Mouse (Mus musculus): ENCODE data around the gene Acvr1.

Gene Acvr1

GRCm38 (mm10) chr2:58478144-58478543 is 88.8 kb downstream of the Acvr1 start:
- no peak for DNase-seq (ENCODE audit: low read depth)

- DNase-seq (ENCODE audit: low read depth), result peak; percentile 53
Measured at GRCm38 (mm10) chr2:58476956-58477715, 89.8 kb downstream of the Acvr1 start.

DNA sequence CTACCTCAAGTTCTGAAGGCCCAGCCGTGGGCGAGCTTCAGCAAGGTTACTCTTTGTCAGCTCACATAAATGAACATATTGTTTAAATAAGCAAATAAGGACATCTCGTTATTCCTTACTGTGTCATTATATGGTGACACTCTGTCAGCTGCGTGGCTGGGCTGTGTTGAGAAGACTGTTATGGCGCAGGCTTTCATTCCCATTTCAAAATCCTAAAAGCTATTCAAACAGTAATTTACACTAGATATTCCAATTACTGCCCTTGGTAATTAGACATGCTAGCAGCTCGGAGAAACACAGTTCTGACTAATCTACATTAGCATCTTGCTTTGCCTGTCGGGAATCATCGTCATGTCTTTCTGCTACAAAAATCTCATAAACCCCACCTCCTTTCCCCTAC is 91.4 kb downstream of the Acvr1 start:
- no peak for DNase-seq (ENCODE audit: low read depth)

DNA sequence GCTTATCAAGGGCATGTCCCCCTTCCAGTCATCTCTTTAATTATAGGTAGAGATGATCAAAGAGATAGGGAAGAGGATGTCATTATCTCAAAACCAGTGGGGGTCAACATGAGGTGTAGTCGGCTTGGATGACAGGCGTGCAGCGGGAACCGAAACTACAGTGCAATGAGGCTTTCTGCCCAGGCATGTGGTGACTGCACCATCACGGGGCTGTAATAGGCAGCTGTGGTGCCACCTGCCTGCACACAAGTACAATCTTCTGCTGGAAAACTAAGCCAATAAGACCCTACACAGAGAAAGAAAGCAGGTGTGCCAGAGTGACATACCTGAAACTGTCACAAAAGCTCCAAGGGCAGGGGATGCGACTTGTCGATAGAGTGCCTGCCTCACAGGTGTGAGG is 96.7 kb downstream of the Acvr1 start:
- DNase-seq (ENCODE audit: low read depth), result no peak

GRCm38 (mm10) chr2:58469816-58470215 is 97.1 kb downstream of the Acvr1 start, which contains the start of gene Gm17409:
Gm17409 (plus strand) TSS chr2:58470116.
- no peak for DNase-seq (ENCODE audit: low read depth)

DNA sequence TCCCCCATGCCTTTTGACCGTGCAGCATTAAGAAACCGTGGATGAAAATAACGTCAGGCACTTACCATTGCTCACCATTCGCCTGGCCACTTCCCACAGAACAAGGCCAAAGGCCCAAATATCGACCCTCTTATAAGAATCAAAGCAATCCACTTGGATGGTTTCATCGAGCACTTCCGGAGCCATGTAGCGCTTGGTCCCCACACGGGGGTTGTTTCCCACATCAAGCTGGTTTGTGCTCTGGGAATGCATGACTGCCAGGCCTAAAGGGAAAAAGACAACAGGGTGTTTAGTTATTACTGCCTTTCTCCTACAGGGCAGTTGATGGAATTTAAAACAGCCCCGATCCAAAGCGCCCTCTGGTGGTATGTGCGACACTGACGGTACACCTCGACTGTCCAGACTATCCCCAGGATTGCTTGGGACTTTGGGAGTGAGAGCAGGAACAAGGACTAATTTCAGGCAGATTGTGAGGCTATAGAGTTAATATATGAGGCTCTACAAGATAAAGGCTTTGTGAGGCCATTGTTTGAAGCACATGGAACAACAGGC is 108.1 kb downstream of the Acvr1 start:
- no peak for DNase-seq (ENCODE audit: low read depth)

GRCm38 (mm10) chr2:58457488-58457865 is 109.5 kb downstream of the Acvr1 start:
- DNase-seq (ENCODE audit: low read depth), result no peak

DNA sequence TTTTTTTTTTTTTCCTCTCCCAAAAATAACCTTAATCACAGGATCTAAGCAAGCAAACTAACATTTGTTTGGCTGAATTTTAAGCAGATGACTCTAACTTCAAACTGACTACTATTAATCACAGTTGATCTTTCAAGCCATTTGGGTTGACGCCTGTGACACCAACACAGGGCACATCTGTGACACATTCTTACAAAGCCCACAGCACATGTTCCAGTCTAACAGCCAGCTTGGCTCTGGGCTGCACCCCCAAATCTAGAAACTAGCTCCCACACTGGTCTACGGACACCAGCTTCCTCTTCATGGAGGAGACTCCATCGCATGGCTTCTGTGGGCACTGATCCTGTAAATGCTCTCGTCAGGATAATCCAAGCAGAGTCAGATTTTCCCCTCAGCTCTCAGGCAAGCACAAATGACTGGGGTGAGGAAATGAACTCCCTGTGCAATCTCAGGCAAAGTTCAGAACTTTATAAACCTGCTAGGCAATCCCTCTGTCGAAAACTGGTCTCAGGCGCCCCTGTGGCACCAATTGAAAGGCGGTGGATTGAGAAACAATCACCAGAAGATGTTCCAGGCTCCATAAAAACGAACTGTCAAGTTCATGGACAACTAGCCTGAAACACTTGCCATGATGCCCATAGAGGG is 110.0 kb downstream of the Acvr1 start:
- no peak for DNase-seq (ENCODE audit: low read depth)

- no peak for DNase-seq (ENCODE audit: low read depth)
Measured at GRCm38 (mm10) chr2:58454095-58454865, 112.7 kb downstream of the Acvr1 start.

- DNase-seq (ENCODE audit: low read depth), result no peak
Measured at GRCm38 (mm10) chr2:58447001-58447400, 120.0 kb downstream of the Acvr1 start.

GRCm38 (mm10) chr2:58443163-58443562 is 123.8 kb downstream of the Acvr1 start:
- DNase-seq (ENCODE audit: low read depth), result no peak

- DNase-seq (ENCODE audit: low read depth), result no peak
Measured at GRCm38 (mm10) chr2:58436911-58437310, 130.0 kb downstream of the Acvr1 start.

DNA sequence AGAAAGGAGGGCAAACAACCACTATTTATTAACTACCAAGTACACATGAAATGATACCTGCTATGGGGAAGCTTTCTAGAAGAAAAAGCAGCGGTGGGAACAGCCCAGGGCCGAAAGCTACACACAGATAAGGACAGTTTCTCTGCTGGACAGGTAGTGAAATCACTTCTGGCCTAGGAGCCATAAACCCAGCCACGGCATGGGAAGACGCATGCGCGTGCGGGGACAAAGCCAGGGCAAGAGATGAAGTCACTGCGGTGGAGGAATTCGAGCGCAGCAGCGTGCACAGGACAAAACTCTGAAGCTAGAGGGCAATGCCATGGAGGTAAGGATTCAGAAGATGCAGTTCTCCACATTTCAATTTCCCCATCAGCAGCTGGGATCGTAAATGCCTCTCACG is 131.4 kb downstream of the Acvr1 start:
- no peak for DNase-seq (ENCODE audit: low read depth)

GRCm38 (mm10) chr2:58434438-58434837 is 132.5 kb downstream of the Acvr1 start:
- DNase-seq (ENCODE audit: low read depth), result no peak

- DNase-seq (ENCODE audit: low read depth), result no peak
Measured at GRCm38 (mm10) chr2:58433317-58433716, 133.6 kb downstream of the Acvr1 start.

GRCm38 (mm10) chr2:58432211-58432610 is 134.7 kb downstream of the Acvr1 start:
- DNase-seq (ENCODE audit: low read depth), result no peak

DNA sequence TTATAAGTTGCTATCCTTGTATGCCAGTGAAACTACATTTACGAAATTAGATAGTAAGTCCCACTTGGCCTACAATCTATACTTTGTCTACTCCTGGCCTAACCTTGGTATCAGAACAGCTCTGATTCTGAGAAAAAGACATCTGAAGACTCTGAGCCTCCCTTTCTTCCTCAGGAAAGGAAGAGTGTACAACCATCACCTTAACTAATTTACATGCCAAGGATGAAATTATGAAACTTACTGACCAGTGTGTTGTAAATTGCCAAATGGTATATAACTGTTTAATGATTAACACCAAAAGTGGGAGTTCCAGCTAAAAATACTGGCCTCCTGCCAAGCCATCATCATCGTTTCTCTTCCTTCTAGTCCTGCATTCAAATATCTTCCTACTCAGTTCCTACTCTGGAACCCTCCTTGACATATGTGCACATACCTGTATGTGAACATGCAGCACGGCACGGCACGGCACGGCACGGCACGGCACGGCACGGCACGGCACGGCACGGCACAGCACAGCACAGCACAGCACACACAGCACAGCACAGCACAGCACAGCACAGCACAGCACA is 141.4 kb downstream of the Acvr1 start:
- no peak for DNase-seq (ENCODE audit: low read depth)

GRCm38 (mm10) chr2:58423319-58423718 is 143.6 kb downstream of the Acvr1 start:
- no peak for DNase-seq (ENCODE audit: low read depth)

DNA sequence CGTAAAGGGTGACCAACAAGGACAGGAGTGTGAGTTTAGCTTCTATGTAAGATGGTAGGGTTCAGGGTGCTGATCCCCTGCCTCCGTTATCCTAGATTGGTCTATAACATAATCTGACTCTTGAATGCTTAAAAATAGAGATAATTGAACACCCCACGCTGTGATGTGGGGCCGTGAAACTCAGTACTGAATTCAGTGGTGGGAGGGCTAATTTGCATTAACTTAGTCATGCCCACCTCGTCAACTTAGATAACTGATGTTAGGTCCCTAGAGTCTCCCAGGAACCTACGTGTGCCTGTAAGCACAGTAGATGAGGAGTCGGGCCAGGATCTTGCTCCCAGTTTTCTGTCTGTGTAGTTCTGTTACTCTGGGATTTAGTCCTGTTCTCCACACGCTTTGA is 147.4 kb downstream of the Acvr1 start:
- DNase-seq (ENCODE audit: low read depth), result no peak

DNA sequence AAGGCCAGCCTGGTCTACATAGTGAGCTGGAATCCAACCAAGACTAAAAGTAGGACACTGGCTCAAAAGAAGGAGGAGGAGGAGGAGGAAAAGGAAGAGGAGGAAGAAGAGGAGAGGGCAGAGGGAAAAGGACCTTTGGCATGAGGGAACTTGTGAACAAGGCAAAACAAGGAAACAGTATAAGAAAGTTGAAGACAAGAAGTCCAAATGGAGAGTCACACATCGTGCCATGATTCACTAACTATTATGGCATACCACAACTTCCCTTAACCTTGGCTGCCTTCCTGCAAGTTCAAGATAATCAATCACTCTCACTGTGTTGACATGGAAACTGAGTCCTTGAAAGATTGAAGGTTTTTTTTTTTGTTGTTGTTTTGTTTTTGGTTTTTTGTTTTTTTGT is 148.8 kb downstream of the Acvr1 start:
- no peak for DNase-seq (ENCODE audit: low read depth)

- DNase-seq (ENCODE audit: low read depth), result no peak
Measured at GRCm38 (mm10) chr2:58417684-58418083, 149.3 kb downstream of the Acvr1 start.

- no peak for DNase-seq (ENCODE audit: low read depth)
Measured at GRCm38 (mm10) chr2:58415037-58415436, 151.9 kb downstream of the Acvr1 start.
